Mouse (Mus musculus) hindbrain, embryonic 11.5 days (tissue): ENCODE data around the gene 1700009N14Rik. TPM values are rescaled to one million over a fixed set of nuclear protein-coding genes. Genes with fewer than 3 reads are reported as not detected.

Source experiments
- ATAC-seq: fragments of 200-750 bp; cut with Nextera tagmentation; 2 replicates; pipeline ENCODE4 v1.8.0; 2017; ENCODE audit warnings: mild to moderate bottlenecking, moderate TSS enrichment, moderate library complexity; ENCODE audit not compliant: low FRiP score
- DNase-seq: peaks from one replicate; pipeline ENCODE4 v3.0.0-alpha.2; 2015; ENCODE audit warnings: low spot score
- H3K27ac ChIP-seq: fragments of 300-500 bp; sonication (generic); 2 replicates; pipeline ENCODE4 v1.5.1; 2014; ENCODE audit warnings: mild to moderate bottlenecking, low read depth, low read length
- H3K27me3 ChIP-seq: fragments of 300-500 bp; sonication (generic); 2 replicates; pipeline ENCODE4 v1.6.1; 2014; ENCODE audit warnings: mild to moderate bottlenecking, low read length, moderate library complexity, mixed read lengths; ENCODE audit not compliant: control insufficient read depth, insufficient read depth
- H3K36me3 ChIP-seq: fragments of 300-500 bp; sonication (generic); 2 replicates; pipeline ENCODE4 v1.6.1; 2014; ENCODE audit warnings: mild to moderate bottlenecking, low read length, moderate library complexity, mixed read lengths; ENCODE audit not compliant: control insufficient read depth, insufficient read depth
- H3K4me1 ChIP-seq: fragments of 300-500 bp; sonication (generic); replicated peaks from 2 replicates; pipeline ENCODE4 v1.6.1; 2014; ENCODE audit warnings: low read length, mixed read lengths; ENCODE audit not compliant: control insufficient read depth, insufficient read depth
- H3K4me2 ChIP-seq: fragments of 300-500 bp; sonication (generic); replicated peaks from 2 replicates; pipeline ENCODE4 v1.6.1; 2014; ENCODE audit warnings: mild to moderate bottlenecking, low read depth, low read length
- H3K4me3 ChIP-seq: fragments of 300-500 bp; sonication (generic); 2 replicates; pipeline ENCODE4 v1.5.1; 2014; ENCODE audit warnings: low read depth, low read length
- H3K9ac ChIP-seq: fragments of 300-500 bp; sonication (generic); 2 replicates; pipeline ENCODE4 v1.6.1; 2014; ENCODE audit warnings: low read depth, low read length
- H3K9me3 ChIP-seq: fragments of 300-500 bp; sonication (generic); 2 replicates; pipeline ENCODE4 v1.6.1; 2016; ENCODE audit warnings: low read length; ENCODE audit not compliant: control insufficient read depth
- WGBS: fragments of 180-500 bp; shearing (Covaris S2); extraction: QIAGEN DNeasy Blood & Tissue Kit; methylation state at CpG from one replicate; pipeline ENCODE4 v1.1.7; 2014; 5-methylcytosine and 5-hydroxymethylcytosine counted together
- polyA plus RNA-seq: library from polyadenylated mRNA; unstranded; fragments of >200 nt; fragmentation: Nextera tagmentation; extraction: Ambion mirVana; gene quantifications from 2 replicates; pipeline ENCODE4 v1.2.1, GENCODE M21; 2014

The 1700009N14Rik gene
- polyA plus RNA-seq, result not detected in 2 replicates

DNA sequence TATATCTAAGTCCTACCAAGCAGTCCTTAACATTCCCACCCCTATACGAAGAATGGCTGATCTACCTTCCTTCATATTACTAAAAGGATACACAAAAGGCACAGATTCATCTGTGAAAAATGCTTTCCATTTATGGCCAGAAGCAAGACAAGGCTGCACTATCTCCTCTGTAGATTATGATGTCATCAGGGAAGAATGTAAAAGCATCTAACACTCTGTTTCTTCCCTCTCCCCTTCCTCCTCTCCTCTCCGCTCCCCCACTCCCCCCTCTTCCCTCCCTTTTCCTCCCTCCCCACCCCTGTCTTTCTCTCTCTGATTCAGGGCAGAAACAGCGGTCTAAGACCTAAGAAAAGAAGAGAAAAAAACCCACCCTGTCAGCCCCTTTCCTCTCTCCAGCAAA lies at the start of gene 1700009N14Rik:
Gene 1700009N14Rik (plus strand): TSS at position 227 of the 400 bp plus-strand sequence.
- H3K9ac ChIP-seq, result no peak within 1 kb of the TSS
- H3K4me2 ChIP-seq, result no peak within 1 kb of the TSS
- DNase-seq, result no peak
- H3K36me3 ChIP-seq, result no peaks in the 10 kb centered on the region
- 87% methylated on average over 3 of the region's 3 CpGs for WGBS
- H3K9me3 ChIP-seq, result no peaks in the 10 kb centered on the region
- H3K27ac ChIP-seq, result no peak within 1 kb of the TSS
- H3K4me1 ChIP-seq, result no peaks in the 10 kb centered on the region
- no peak for ATAC-seq
- H3K27me3 ChIP-seq, result no peaks in the 10 kb centered on the region
- H3K4me3 ChIP-seq, result no peak within 1 kb of the TSS

GRCm38 (mm10) chr4:39437870-39438367 lies 12.2 kb upstream of the 1700009N14Rik start:
- H3K9me3 ChIP-seq, result no peaks in the 10 kb centered on the region
- 89% methylated on average over 2 of the region's 2 CpGs for WGBS
- no peaks in the 10 kb centered on the region for H3K27me3 ChIP-seq
- DNase-seq, result no peak
- H3K4me2 ChIP-seq, result no peak overlapping the region
- H3K4me3 ChIP-seq, result no peak overlapping the region
- H3K36me3 ChIP-seq, result no peaks in the 10 kb centered on the region
- no peak for ATAC-seq
- H3K9ac ChIP-seq, result no peak overlapping the region
- H3K27ac ChIP-seq, result no peak overlapping the region
- H3K4me1 ChIP-seq, result no peaks in the 10 kb centered on the region

- Histone ChIP-seq H3K4me3 (no peak overlapping the region), H3K27ac (no peak overlapping the region), H3K4me1 (no peaks in the 10 kb centered on the region), H3K36me3 (no peaks in the 10 kb centered on the region), H3K27me3 (no peaks in the 10 kb centered on the region), H3K4me2 (no peak overlapping the region), H3K9ac (no peak overlapping the region), H3K9me3 (no peaks in the 10 kb centered on the region)
- DNase-seq, result no peak
- no peak for ATAC-seq
- 83% methylated on average over 2 of the region's 2 CpGs for WGBS
These were observed 24.2 kb downstream of the 1700009N14Rik start for GRCm38 (mm10) chr4:39474291-39474690.

DNA sequence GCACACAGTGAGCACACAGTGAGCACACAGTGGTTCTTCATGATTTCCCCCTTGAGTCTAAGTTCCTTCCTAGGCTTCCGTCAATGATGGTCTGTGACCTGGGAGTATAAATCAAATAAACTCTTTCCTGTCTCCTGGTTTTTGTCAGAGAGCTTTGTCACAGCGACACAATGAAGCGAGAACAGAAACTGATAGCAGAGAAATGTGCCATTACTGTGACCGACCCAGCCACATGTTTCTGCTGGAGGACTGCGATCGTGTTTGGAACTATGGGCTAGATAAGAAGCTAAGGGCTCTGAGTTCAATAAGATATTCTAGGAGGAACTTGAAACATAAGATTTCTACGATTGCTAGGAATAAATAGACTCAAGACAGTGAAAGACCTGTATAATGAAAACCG lies 36.3 kb downstream of the 1700009N14Rik start:
- no peak overlapping the region for H3K27ac ChIP-seq
- H3K4me3 ChIP-seq, result no peak overlapping the region
- H3K36me3 ChIP-seq, result no peaks in the 10 kb centered on the region
- 89% methylated on average over 8 of the region's 8 CpGs for WGBS
- H3K4me1 ChIP-seq, result no peaks in the 10 kb centered on the region
- DNase-seq (no peak), ATAC-seq (no peak)
- H3K9me3 ChIP-seq, result no peaks in the 10 kb centered on the region
- H3K4me2 ChIP-seq, result no peak overlapping the region
- H3K27me3 ChIP-seq, result no peaks in the 10 kb centered on the region
- H3K9ac ChIP-seq, result no peak overlapping the region

DNA sequence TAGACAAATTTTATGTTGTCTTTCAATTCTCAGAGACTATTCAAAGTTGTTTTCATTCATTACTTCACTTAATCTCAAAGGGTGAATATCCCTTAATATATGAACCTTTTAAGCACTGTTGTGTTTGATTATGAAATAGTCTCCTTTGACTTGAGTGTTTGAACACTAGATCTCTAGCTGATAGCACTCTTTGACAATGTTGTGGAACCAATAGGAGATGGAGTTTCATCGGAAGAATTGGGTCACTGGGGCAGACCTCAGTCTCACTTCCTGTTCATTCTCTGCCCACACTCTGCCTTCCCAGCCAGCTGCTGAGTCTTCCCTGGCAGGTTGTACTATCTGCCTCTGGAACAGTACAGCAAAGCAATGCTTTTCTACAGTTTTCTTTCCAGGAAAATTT lies 43.5 kb downstream of the 1700009N14Rik start:
- no peaks in the 10 kb centered on the region for H3K36me3 ChIP-seq
- H3K9me3 ChIP-seq, result no peaks in the 10 kb centered on the region
- 66% methylated on average over 1 of the region's 1 CpGs for WGBS
- H3K4me2 ChIP-seq, result no peak overlapping the region
- no peak overlapping the region for H3K9ac ChIP-seq
- no peaks in the 10 kb centered on the region for H3K27me3 ChIP-seq
- ATAC-seq (no peak), DNase-seq (no peak)
- no peak overlapping the region for H3K27ac ChIP-seq
- H3K4me1 ChIP-seq, result no peaks in the 10 kb centered on the region
- H3K4me3 ChIP-seq, result no peak overlapping the region

GRCm38 (mm10) chr4:39495875-39496274 lies 45.8 kb downstream of the 1700009N14Rik start:
- 50% methylated on average over 1 of the region's 1 CpGs for WGBS
- no peak for ATAC-seq
- no peaks in the 10 kb centered on the region for H3K36me3 ChIP-seq

More at GRCm38 (mm10) chr4:39495875-39496274, 45.8 kb downstream of the 1700009N14Rik start:
- H3K4me3 ChIP-seq, result no peak overlapping the region
- no peaks in the 10 kb centered on the region for H3K4me1 ChIP-seq
- no peaks in the 10 kb centered on the region for H3K27me3 ChIP-seq
- no peak overlapping the region for H3K4me2 ChIP-seq
- no peak for DNase-seq
- no peak overlapping the region for H3K27ac ChIP-seq
- H3K9ac ChIP-seq, result no peak overlapping the region
- H3K9me3 ChIP-seq, result no peaks in the 10 kb centered on the region
